20 mouse cellular contexts compared by ENCODE assay signal in the genomic region with DNA sequence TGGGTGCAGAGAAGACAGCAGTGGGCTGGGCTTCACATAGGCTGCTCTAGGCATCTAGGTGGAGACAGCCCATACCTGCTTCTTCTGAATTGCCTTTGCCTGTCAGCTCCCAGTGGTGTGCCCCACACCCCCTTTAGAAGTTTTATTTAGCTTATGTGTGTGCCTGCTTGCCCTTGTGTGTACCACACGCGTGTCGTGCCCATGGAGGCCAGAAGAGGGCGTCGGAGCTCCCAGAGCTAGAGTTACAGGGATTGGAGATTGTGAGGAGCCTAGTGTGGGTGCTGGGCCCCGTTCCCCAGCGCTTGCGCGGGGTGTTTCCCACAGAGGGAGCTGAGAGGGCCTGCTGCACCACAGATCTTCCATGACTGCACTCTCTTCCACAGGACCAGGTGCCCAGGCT. TPM values are rescaled to one million over a fixed set of nuclear protein-coding genes. Genes with fewer than 3 reads are reported as not detected.
DNase-seq lines count a peak whose midpoint lies in the region; ATAC-seq and TF ChIP-seq lines count a peak whose summit lies in the region.
"Had no signal": no experiment of that assay in that cellular context is flagged by ENCODE, and none has a peak within 500 bp of the region (broad histone marks: within the 10 kb centered on the region; RNA-seq: fewer than 3 reads in every experiment).

No protein-coding gene starts in this region.

- ATAC-seq in forebrain, postnatal 0 days, result no peak
- no peak for ATAC-seq in forebrain, embryonic 14.5 days
- no peak for ATAC-seq in kidney, postnatal 0 days (replicated peaks; ENCODE audit: low FRiP score, low read depth)
- ATAC-seq: intestine, embryonic 15.5 days had no signal

- H3K4me3 ChIP-seq in forebrain, postnatal 0 days (ENCODE audit: low read depth, low read length), result no peak overlapping the region
- no peak overlapping the region for H3K4me3 ChIP-seq in forebrain, embryonic 14.5 days (ENCODE audit: low read depth, low read length)
- H3K4me3 ChIP-seq in kidney, postnatal 0 days (replicated peaks; ENCODE audit: low read depth, low read length), result no peak overlapping the region
- H3K4me3 ChIP-seq in testis, adult 2 months (ENCODE audit: control insufficient read depth, low read depth, low read length), result no peak overlapping the region
- H3K4me3 ChIP-seq: forebrain, embryonic 12.5 days; intestine, embryonic 15.5 days; limb, embryonic 15.5 days; neural tube, embryonic 12.5 days had no signal

- H3K9me3 ChIP-seq in forebrain, postnatal 0 days (ENCODE audit: low read length), result no peaks in the 10 kb centered on the region
- H3K9me3 ChIP-seq in forebrain, embryonic 14.5 days (replicated peaks; ENCODE audit: control insufficient read depth, low read length), result no peaks in the 10 kb centered on the region
- H3K9me3 ChIP-seq in kidney, postnatal 0 days (replicated peaks; ENCODE audit: low read length), result no peaks in the 10 kb centered on the region
- H3K9me3 ChIP-seq: forebrain, embryonic 12.5 days; intestine, embryonic 15.5 days; limb, embryonic 15.5 days; neural tube, embryonic 12.5 days had no signal

- no peak overlapping the region for H3K9ac ChIP-seq in forebrain, postnatal 0 days
- H3K9ac ChIP-seq in forebrain, embryonic 14.5 days (ENCODE audit: low read length), result no peak overlapping the region
- no peak overlapping the region for H3K9ac ChIP-seq in kidney, postnatal 0 days (ENCODE audit: low read depth, low read length)
- H3K9ac ChIP-seq: forebrain, embryonic 12.5 days; intestine, embryonic 15.5 days; limb, embryonic 15.5 days; neural tube, embryonic 12.5 days had no signal

- no peak for TF ChIP-seq POLR2A in testis, adult 2 months (IDR thresholded peaks at IDR 0.05; ENCODE audit: control insufficient read depth, low read depth, low read length)

- peaks cover 4% of the 10 kb centered on the region; the same call in 1 of the 2 replicates for H3K4me1 ChIP-seq in forebrain, postnatal 0 days (ENCODE audit: insufficient read depth)
- 0 out of 2 replicates have a peak, but pooled peaks cover 8% of the 10 kb centered on the region for H3K4me1 ChIP-seq in forebrain, embryonic 14.5 days (ENCODE audit: control insufficient read depth, insufficient read depth, low read length)
- H3K4me1 ChIP-seq in kidney, postnatal 0 days (replicated peaks; ENCODE audit: insufficient read depth, low read length), result peaks cover 7% of the 10 kb centered on the region
- peaks cover 6% of the 10 kb centered on the region for H3K4me1 ChIP-seq in testis, adult 2 months (ENCODE audit: control insufficient read depth, insufficient read depth, low read length)

- H3K27ac ChIP-seq in forebrain, postnatal 0 days (ENCODE audit: low read depth, low read length), result no peak overlapping the region
- H3K27ac ChIP-seq in forebrain, embryonic 14.5 days (ENCODE audit: low read depth, low read length), result no peak overlapping the region
- H3K27ac ChIP-seq in kidney, postnatal 0 days, result no peak overlapping the region
- H3K27ac ChIP-seq in testis, adult 2 months (ENCODE audit: control insufficient read depth, insufficient read depth, low read depth, low read length), result no peak overlapping the region
- H3K27ac ChIP-seq: forebrain, embryonic 12.5 days; intestine, embryonic 15.5 days; limb, embryonic 15.5 days; neural tube, embryonic 12.5 days had no signal

- H3K27me3 ChIP-seq in forebrain, postnatal 0 days (ENCODE audit: insufficient read depth, low read length), result no peaks in the 10 kb centered on the region
- no peaks in the 10 kb centered on the region for H3K27me3 ChIP-seq in forebrain, embryonic 14.5 days (replicated peaks; ENCODE audit: control insufficient read depth, insufficient read depth, low read length)
- H3K27me3 ChIP-seq in kidney, postnatal 0 days (ENCODE audit: insufficient read depth, low read length), result no peaks in the 10 kb centered on the region
- H3K27me3 ChIP-seq in testis, adult 2 months (ENCODE audit: control insufficient read depth, insufficient read depth, low read length), result no peaks in the 10 kb centered on the region
- H3K27me3 ChIP-seq: forebrain, embryonic 12.5 days; intestine, embryonic 15.5 days; limb, embryonic 15.5 days; neural tube, embryonic 12.5 days had no signal

- peaks cover 24% of the 10 kb centered on the region for H3K36me3 ChIP-seq in forebrain, postnatal 0 days (ENCODE audit: insufficient read depth)
- peaks cover 35% of the 10 kb centered on the region for H3K36me3 ChIP-seq in forebrain, embryonic 14.5 days (ENCODE audit: control insufficient read depth, insufficient read depth, low read length)
- H3K36me3 ChIP-seq in kidney, postnatal 0 days (ENCODE audit: insufficient read depth, low read length), result peaks cover 34% of the 10 kb centered on the region; the same call in 1 of the 2 replicates
- H3K36me3 ChIP-seq in testis, adult 2 months (ENCODE audit: control insufficient read depth, insufficient read depth, low read length), result no peaks in the 10 kb centered on the region

- no peak overlapping the region for H3K4me2 ChIP-seq in forebrain, postnatal 0 days (ENCODE audit: low read depth)
- no peak overlapping the region for H3K4me2 ChIP-seq in forebrain, embryonic 14.5 days (ENCODE audit: low read length)
- no peak overlapping the region for H3K4me2 ChIP-seq in kidney, postnatal 0 days (ENCODE audit: low read length)
- H3K4me2 ChIP-seq: forebrain, embryonic 12.5 days; intestine, embryonic 15.5 days; limb, embryonic 15.5 days; neural tube, embryonic 12.5 days had no signal

- no peak for DNase-seq in forebrain, postnatal 0 days
- no peak for DNase-seq in forebrain, embryonic 14.5 days (ENCODE audit: low spot score)
- no peak for DNase-seq in kidney, postnatal 0 days (ENCODE audit: low spot score)
- no peak for DNase-seq in kidney, adult 18-20 months
- no peak for DNase-seq in testis, postnatal 10 days (ENCODE audit: low spot score)
- DNase-seq in right cerebral cortex, adult 18-20 months, result no peak
- no peak for DNase-seq in thymus, postnatal 25 days
- DNase-seq: adrenal gland, adult 2 months; embryo, embryonic 11 days; kidney, postnatal 14 days; layer of hippocampus, adult 9-11 months; lung, postnatal 14 days; thymus, postnatal 4 days had no signal

- WGBS in forebrain, postnatal 0 days, result 92% methylated on average over 9 of the region's 9 CpGs
- WGBS in forebrain, embryonic 14.5 days, result 89% methylated on average over 9 of the region's 9 CpGs
- WGBS in kidney, postnatal 0 days, result 93% methylated on average over 9 of the region's 9 CpGs

- 0 out of 2 replicates have a peak, but pooled peaks have one; percentile 17 for TF ChIP-seq CTCF in forebrain, postnatal 0 days (IDR thresholded peaks at IDR 0.05; ENCODE audit: low read depth)
- peak; percentile 30; the same call in 1 of the 2 replicates for TF ChIP-seq CTCF in kidney, postnatal 0 days (IDR thresholded peaks at IDR 0.05; ENCODE audit: low read depth)
- peak; percentile 28; the same call in 1 of the 2 replicates for TF ChIP-seq CTCF in testis, adult 2 months (IDR thresholded peaks at IDR 0.05; ENCODE audit: control insufficient read depth, insufficient read depth, insufficient replicate concordance, low read depth, low read length)

RNA-seq across cellular contexts. Expression of gene Fance, which starts 3.2 kb away (rescaled TPM):
- 32.5 and 35.2 TPM in 2 replicates for total RNA-seq in forebrain, postnatal 0 days (2014; rRNA removed)
- polyA plus RNA-seq in forebrain, postnatal 0 days (2015; fragmentation: Nextera tagmentation; extraction: Ambion mirVana), result 31.2 and 31.4 TPM in 2 replicates
- polyA plus RNA-seq in forebrain, embryonic 14.5 days (2014; fragmentation: Nextera tagmentation; extraction: Ambion mirVana), result 21.7 and 24.5 TPM in 2 replicates
- polyA plus RNA-seq in kidney, postnatal 0 days (2015; fragmentation: Nextera tagmentation; extraction: Ambion mirVana), result 24.9 and 29.5 TPM in 2 replicates
- 4.3 and 4.4 TPM in 2 replicates for polyA plus RNA-seq in testis, adult 2 months (2012; rRNA removed)

RNA-seq across cellular contexts. Expression of gene Rpl10a, which starts 11.8 kb away (rescaled TPM):
- 1,161 and 1,582 TPM in 2 replicates for total RNA-seq in forebrain, postnatal 0 days (2014; rRNA removed)
- polyA plus RNA-seq in forebrain, postnatal 0 days (2015; fragmentation: Nextera tagmentation; extraction: Ambion mirVana), result 366 and 462 TPM in 2 replicates
- 360 and 532 TPM in 2 replicates for polyA plus RNA-seq in forebrain, embryonic 14.5 days (2014; fragmentation: Nextera tagmentation; extraction: Ambion mirVana)
- 645 and 750 TPM in 2 replicates for polyA plus RNA-seq in kidney, postnatal 0 days (2015; fragmentation: Nextera tagmentation; extraction: Ambion mirVana)
- 444 and 603 TPM in 2 replicates for polyA plus RNA-seq in testis, adult 2 months (2012; rRNA removed)

RNA-seq across cellular contexts. Expression of gene Tead3, which starts 34.1 kb away (rescaled TPM):
- 4.5 and 4.8 TPM in 2 replicates for total RNA-seq in forebrain, postnatal 0 days (2014; rRNA removed)
- polyA plus RNA-seq in forebrain, postnatal 0 days (2015; fragmentation: Nextera tagmentation; extraction: Ambion mirVana), result 1.1 and 1.4 TPM in 2 replicates
- 1.8 and 2.4 TPM in 2 replicates for polyA plus RNA-seq in forebrain, embryonic 14.5 days (2014; fragmentation: Nextera tagmentation; extraction: Ambion mirVana)
- 7.7 and 8.5 TPM in 2 replicates for polyA plus RNA-seq in kidney, postnatal 0 days (2015; fragmentation: Nextera tagmentation; extraction: Ambion mirVana)
- 3.2 and 4.3 TPM in 2 replicates for polyA plus RNA-seq in testis, adult 2 months (2012; rRNA removed)

RNA-seq across cellular contexts. Expression of gene Tulp1, which starts 48.5 kb away (rescaled TPM):
- total RNA-seq in forebrain, postnatal 0 days (2014; rRNA removed), result 1.2 and 1.8 TPM in 2 replicates
- polyA plus RNA-seq in forebrain, postnatal 0 days (2015; fragmentation: Nextera tagmentation; extraction: Ambion mirVana), result 0.86 and 1.5 TPM in 2 replicates
- polyA plus RNA-seq in forebrain, embryonic 14.5 days (2014; fragmentation: Nextera tagmentation; extraction: Ambion mirVana), result 1.3 and 1.5 TPM in 2 replicates
- 3.6 and 3.9 TPM in 2 replicates for polyA plus RNA-seq in kidney, postnatal 0 days (2015; fragmentation: Nextera tagmentation; extraction: Ambion mirVana)
- polyA plus RNA-seq in testis, adult 2 months (2012; rRNA removed), result 0.12 and 0.36 TPM in 2 replicates
- total RNA-seq: adrenal gland, adult 2 months; left cerebral cortex, postnatal 10 days; megakaryocyte-erythroid progenitor cell, adult 5-6 weeks had no signal
